Mouse (Mus musculus) bone marrow, adult 2 months (tissue): ENCODE data around the gene Cyfip1.

Source experiments
- CTCF ChIP-seq: fragments of 200-500 bp; IDR thresholded peaks from 2 replicates; pipeline ENCODE4 v1.5.1; 2011; ENCODE audit warnings: low read length, control low read depth; ENCODE audit not compliant: control insufficient read depth, insufficient read depth
- POLR2A ChIP-seq: fragments of 200-500 bp; IDR thresholded peaks from 2 replicates; pipeline ENCODE4 v1.6.1; 2011; ENCODE audit warnings: low read depth, mild to moderate bottlenecking, control low read depth, low read length, borderline replicate concordance; ENCODE audit not compliant: control insufficient read depth

GRCm38 (mm10) chr7:55959801-55960200, 118.3 kb downstream of the Cyfip1 start:
- TF ChIP-seq CTCF (no peak), POLR2A (no peak)
